Mouse (Mus musculus): ENCODE measurements at regions not wholly inside any gene's neighbourhood (a gene's known extent, or its start where the extent isn't known, plus 50 kb on each side); places are given as distances from the start of the nearest gene placed in this dataset.

GRCm38 (mm10) chr15:93099840-93100239, 175.1 kb downstream of the Gxylt1 start:
- TF ChIP-seq CTCF (IDR thresholded peaks at IDR 0.05 in 2 of 3, conservative IDR thresholded peaks at IDR 0.05 in 1 of 3; ENCODE audit: control insufficient read depth in 1 of 3, insufficient read depth in 1 of 3, low read depth in 2 of 3, low read length in 3 of 3, poor library complexity in 1 of 3, severe bottlenecking in 1 of 3) = no peak
- no peak for TF ChIP-seq ZNF384 (IDR thresholded peaks at IDR 0.05; ENCODE audit: low read depth, low read length)
- no peak for TF ChIP-seq GATA1 (IDR thresholded peaks at IDR 0.05; ENCODE audit: low read depth, low read length)
- TF ChIP-seq POLR2A (IDR thresholded peaks at IDR 0.05; ENCODE audit: control insufficient read depth in 1 of 2, insufficient read depth in 1 of 2, low read depth in 1 of 2, low read length in 2 of 2, poor library complexity in 1 of 2) = no peak
- TF ChIP-seq NRF1 (IDR thresholded peaks at IDR 0.05; ENCODE audit: insufficient read depth, low read depth, low read length, poor library complexity, severe bottlenecking) = no peak
- no peak for TF ChIP-seq E2F4 (IDR thresholded peaks at IDR 0.05; ENCODE audit: borderline replicate concordance, low read depth, low read length)
- no peak for TF ChIP-seq RCOR1 (IDR thresholded peaks at IDR 0.05; ENCODE audit: low read depth, low read length)
- TF ChIP-seq TAL1 (IDR thresholded peaks at IDR 0.05; ENCODE audit: low read length) = no peak
- TF ChIP-seq USF1 (IDR thresholded peaks at IDR 0.05; ENCODE audit: low read depth, low read length) = no peak
- no peak for TF ChIP-seq POLR2AphosphoS2 (IDR thresholded peaks at IDR 0.05; ENCODE audit: low read length)
- no peak for TF ChIP-seq HCFC1 (IDR thresholded peaks at IDR 0.05; ENCODE audit: low read depth, low read length)
